Mouse (Mus musculus): ENCODE data around the gene Arhgef3.

The Arhgef3 gene

GRCm38 (mm10) chr14:27115275-27115660 is 569 bp downstream of the Arhgef3 start:
- DNase-seq (ENCODE audit: low spot score), result no peak

GRCm38 (mm10) chr14:27115991-27116390 is 1.3 kb downstream of the Arhgef3 start:
- DNase-seq (ENCODE audit: low spot score), result no peak

GRCm38 (mm10) chr14:27116577-27117165 is 2.0 kb downstream of the Arhgef3 start:
- DNase-seq (ENCODE audit: low spot score), result no peak

- DNase-seq (ENCODE audit: low spot score), result no peak
These were observed 3.8 kb downstream of the Arhgef3 start for GRCm38 (mm10) chr14:27118546-27118945.

- no peak for DNase-seq (ENCODE audit: low spot score)
These were observed 7.9 kb downstream of the Arhgef3 start for GRCm38 (mm10) chr14:27122646-27123045.

- DNase-seq (ENCODE audit: low spot score), result no peak
These were observed 8.8 kb downstream of the Arhgef3 start for GRCm38 (mm10) chr14:27123543-27123942.

- no peak for DNase-seq (ENCODE audit: low spot score)
These were observed 15.3 kb downstream of the Arhgef3 start for GRCm38 (mm10) chr14:27130031-27130430.

- DNase-seq (ENCODE audit: low spot score), result no peak
These were observed 16.0 kb downstream of the Arhgef3 start for GRCm38 (mm10) chr14:27130676-27131075.

GRCm38 (mm10) chr14:27131521-27131920 is 16.8 kb downstream of the Arhgef3 start:
- no peak for DNase-seq (ENCODE audit: low spot score)

GRCm38 (mm10) chr14:27138891-27139290 is 24.2 kb downstream of the Arhgef3 start:
- DNase-seq (ENCODE audit: low spot score), result no peak

- DNase-seq (ENCODE audit: low spot score), result no peak
These were observed 25.3 kb downstream of the Arhgef3 start for GRCm38 (mm10) chr14:27139968-27140367.

GRCm38 (mm10) chr14:27141486-27141885 is 26.8 kb downstream of the Arhgef3 start:
- no peak for DNase-seq (ENCODE audit: low spot score)

GRCm38 (mm10) chr14:27142680-27143079 is 28.0 kb downstream of the Arhgef3 start:
- DNase-seq (ENCODE audit: low spot score), result no peak

- no peak for DNase-seq (ENCODE audit: low spot score)
These were observed 30.7 kb downstream of the Arhgef3 start for GRCm38 (mm10) chr14:27145171-27146045.

- no peak for DNase-seq (ENCODE audit: low spot score)
These were observed 33.0 kb downstream of the Arhgef3 start for GRCm38 (mm10) chr14:27147726-27148125.

GRCm38 (mm10) chr14:27149401-27149800 is 34.7 kb downstream of the Arhgef3 start:
- no peak for DNase-seq (ENCODE audit: low spot score)

- no peak for DNase-seq (ENCODE audit: low spot score)
These were observed 35.4 kb downstream of the Arhgef3 start for GRCm38 (mm10) chr14:27150011-27150640.

GRCm38 (mm10) chr14:27151432-27151831 is 36.7 kb downstream of the Arhgef3 start:
- no peak for DNase-seq (ENCODE audit: low spot score)

GRCm38 (mm10) chr14:27155088-27155487 is 40.4 kb downstream of the Arhgef3 start:
- DNase-seq (ENCODE audit: low spot score), result no peak

GRCm38 (mm10) chr14:27156032-27156431 is 41.3 kb downstream of the Arhgef3 start:
- DNase-seq (ENCODE audit: low spot score), result no peak

- no peak for DNase-seq (ENCODE audit: low spot score)
These were observed 43.4 kb downstream of the Arhgef3 start for GRCm38 (mm10) chr14:27158133-27158532.

- no peak for DNase-seq (ENCODE audit: low spot score)
These were observed 44.1 kb downstream of the Arhgef3 start for GRCm38 (mm10) chr14:27158782-27159181.

GRCm38 (mm10) chr14:27160762-27161161 is 46.1 kb downstream of the Arhgef3 start:
- DNase-seq (ENCODE audit: low spot score), result no peak

Data from urinary bladder, postnatal 10 days (tissue).